Mouse (Mus musculus): Measurements from ENCODE around the gene Mctp2.

DNA sequence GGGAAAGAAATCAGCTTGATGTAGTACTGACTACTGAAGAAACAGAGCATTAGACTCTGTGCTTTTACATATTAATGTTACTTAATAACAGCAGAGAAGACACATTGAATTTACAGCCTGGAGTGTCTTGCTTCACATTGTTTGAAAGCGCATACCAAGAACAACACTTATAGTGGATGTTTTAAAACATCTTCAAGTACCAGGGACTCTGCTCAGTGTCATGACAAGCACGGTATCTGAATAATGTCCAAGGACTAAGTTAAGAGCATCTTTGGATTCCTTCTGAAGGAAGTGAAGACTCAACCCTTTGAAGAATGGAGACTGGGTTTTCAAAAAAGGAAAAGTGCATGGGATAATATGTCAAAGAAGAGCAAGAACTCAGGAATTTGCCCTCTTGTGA lies 191.3 kb downstream of the Mctp2 start:
- TF ChIP-seq CTCF (IDR thresholded peaks at IDR 0.05 in 2 of 3, conservative IDR thresholded peaks at IDR 0.05 in 1 of 3; ENCODE audit: control insufficient read depth in 1 of 3, insufficient read depth in 1 of 3, low read depth in 2 of 3, low read length in 3 of 3, poor library complexity in 1 of 3, severe bottlenecking in 1 of 3) (no peak), POLR2A (IDR thresholded peaks at IDR 0.05; ENCODE audit: control insufficient read depth in 1 of 2, insufficient read depth in 1 of 2, low read depth in 1 of 2, low read length in 2 of 2, poor library complexity in 1 of 2) (no peak), GABPA (IDR thresholded peaks at IDR 0.05; ENCODE audit: low read depth, low read length) (no peak), SIN3A (IDR thresholded peaks at IDR 0.05; ENCODE audit: low read length) (no peak), POLR2AphosphoS5 (IDR thresholded peaks at IDR 0.05; ENCODE audit: borderline replicate concordance, low read depth, low read length) (no peak), MAFK (IDR thresholded peaks at IDR 0.05; ENCODE audit: borderline replicate concordance, low read depth, low read length) (no peak), MYC (IDR thresholded peaks at IDR 0.05; ENCODE audit: low read depth, low read length) (no peak), TBP (IDR thresholded peaks at IDR 0.05; ENCODE audit: low read depth, low read length) (no peak), ZC3H11A (IDR thresholded peaks at IDR 0.05; ENCODE audit: low read depth, low read length) (no peak), USF1 (IDR thresholded peaks at IDR 0.05; ENCODE audit: low read depth, low read length) (no peak), TAL1 (IDR thresholded peaks at IDR 0.05; ENCODE audit: low read length) (no peak)
